In genomic region chr9:20668065-20668464, GRCm38 (mm10) we compare ENCODE assay signal across 2 mouse cellular contexts.
TF ChIP-seq lines count a peak whose summit lies in the region.

No protein-coding gene starts in this region.

TF ChIP-seq in MEL, 35 proteins besides CTCF, POLR2A, EP300 and RAD21:
- TF ChIP-seq POLR2AphosphoS5 (IDR thresholded peaks at IDR 0.05; ENCODE audit: borderline replicate concordance, low read depth, low read length) = peak; percentile 63; the same call in 1 of the 2 replicates
- 0 out of 2 replicates have a peak, but pooled peaks have one; percentile 9 for TF ChIP-seq ZMIZ1 (IDR thresholded peaks at IDR 0.05; ENCODE audit: low read depth, low read length)
- TF ChIP-seq ZKSCAN1 (IDR thresholded peaks at IDR 0.05; ENCODE audit: low read depth, low read length) = no peak
- TF ChIP-seq E2F4 (IDR thresholded peaks at IDR 0.05; ENCODE audit: borderline replicate concordance, low read depth, low read length) = no peak
- TF ChIP-seq NRF1 (IDR thresholded peaks at IDR 0.05; ENCODE audit: insufficient read depth, low read depth, low read length, poor library complexity, severe bottlenecking) = no peak
- TF ChIP-seq MXI1 (IDR thresholded peaks at IDR 0.05; ENCODE audit: low read depth, low read length) = no peak
- TF ChIP-seq HCFC1 (IDR thresholded peaks at IDR 0.05; ENCODE audit: low read depth, low read length) = no peak
- TF ChIP-seq TAL1 (IDR thresholded peaks at IDR 0.05; ENCODE audit: low read length) = no peak
- no peak for TF ChIP-seq RCOR1 (IDR thresholded peaks at IDR 0.05; ENCODE audit: low read depth, low read length)
TF ChIP-seq in MEL: peak in this region for 2.

TF ChIP-seq in myocyte, 11 proteins besides CTCF, POLR2A, EP300 and RAD21 (continued from another document):
- TF ChIP-seq TCF12 (IDR thresholded peaks at IDR 0.05; ENCODE audit: insufficient read depth, poor library complexity, severe bottlenecking) = no peak
